Mouse (Mus musculus) retina, postnatal 7 days (tissue): Measurements from ENCODE around the gene Ect2.

ENCODE experiments used
- DNase-seq: peaks from one replicate; pipeline ENCODE4 v3.0.0-alpha.2; 2012; ENCODE audit warnings: low read depth, low spot score

The Ect2 gene

DNA sequence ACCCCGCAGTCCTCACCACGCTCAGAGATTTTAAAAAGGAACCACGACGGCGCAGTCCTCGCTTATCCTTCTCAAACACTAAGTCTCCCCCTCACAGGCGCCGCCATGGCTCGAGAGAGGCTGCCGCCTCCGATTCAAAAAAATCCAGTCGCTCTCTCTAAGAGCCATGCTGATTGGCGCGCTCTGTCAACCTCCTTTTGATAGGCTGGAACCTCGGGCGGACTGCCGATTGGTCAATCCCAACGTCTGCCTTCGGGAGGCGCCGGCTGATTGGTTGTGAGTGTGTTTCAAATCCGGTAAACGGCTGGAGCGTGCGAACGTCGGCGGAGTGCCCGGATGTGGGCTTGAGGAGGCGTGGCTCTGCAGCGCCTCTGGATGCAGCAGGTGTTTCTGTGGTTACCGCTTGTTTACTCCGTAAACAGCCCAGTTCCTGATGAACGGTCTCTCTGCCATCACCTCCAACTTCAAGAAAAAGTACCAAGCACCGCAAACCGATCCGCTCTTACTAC, at the start of gene Ect2:
Gene Ect2 (minus strand): TSS at position 178 of the 509 bp plus-strand sequence.
- peak; percentile 97 for DNase-seq

DNA sequence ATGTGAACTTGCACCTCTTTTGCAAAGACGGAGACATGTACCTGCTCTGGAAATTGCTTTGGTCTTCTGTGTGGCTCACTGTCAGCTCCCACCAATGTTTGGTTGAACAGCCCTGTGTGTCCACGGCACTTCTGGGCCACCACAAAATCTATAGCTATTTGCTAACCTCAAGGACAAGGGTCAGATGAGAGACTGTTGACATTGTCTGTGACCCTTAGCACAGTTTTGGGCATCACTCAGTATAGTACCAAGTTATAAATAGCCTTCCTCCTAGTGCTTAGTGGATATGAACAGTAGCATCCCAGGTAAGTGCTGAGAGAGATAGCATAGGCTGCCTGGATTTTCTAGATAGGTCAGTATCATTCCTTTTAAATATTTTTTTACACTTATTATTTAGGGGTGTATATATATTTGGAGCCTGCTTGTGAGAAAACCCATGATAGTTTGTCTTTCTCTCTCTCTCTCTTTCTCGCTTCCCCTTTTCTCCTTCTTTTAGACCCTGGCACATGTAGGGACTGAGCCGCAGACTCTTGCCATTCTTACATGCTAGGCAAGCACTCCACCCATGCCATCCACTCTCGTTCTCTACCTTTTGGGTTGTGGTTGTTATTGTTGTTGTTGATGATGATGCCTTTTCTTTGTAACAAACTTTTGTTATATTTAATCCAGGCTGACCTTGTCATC, 48.2 kb upstream of the Ect2 start:
- no peak for DNase-seq

DNA sequence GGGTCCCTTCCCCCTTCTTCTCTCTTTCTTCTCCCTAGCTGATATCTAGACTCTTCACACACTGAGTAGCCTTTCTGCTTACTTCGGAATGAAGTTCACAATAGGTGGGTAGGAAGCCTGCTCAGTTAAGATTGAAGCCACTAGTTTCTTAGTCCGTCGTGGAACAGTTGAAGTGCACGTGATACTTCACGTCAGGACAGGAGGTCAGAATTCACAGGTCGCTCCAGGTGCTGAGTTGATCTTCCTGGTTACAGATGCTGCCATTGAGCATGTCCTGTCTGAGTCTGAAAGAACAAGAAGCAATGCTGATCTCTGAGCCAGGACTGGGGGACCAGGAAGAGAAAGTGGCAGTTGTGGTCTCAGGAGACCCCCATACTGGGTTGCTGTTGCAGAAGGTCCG, 45.4 kb upstream of the Ect2 start:
- no peak for DNase-seq

DNA sequence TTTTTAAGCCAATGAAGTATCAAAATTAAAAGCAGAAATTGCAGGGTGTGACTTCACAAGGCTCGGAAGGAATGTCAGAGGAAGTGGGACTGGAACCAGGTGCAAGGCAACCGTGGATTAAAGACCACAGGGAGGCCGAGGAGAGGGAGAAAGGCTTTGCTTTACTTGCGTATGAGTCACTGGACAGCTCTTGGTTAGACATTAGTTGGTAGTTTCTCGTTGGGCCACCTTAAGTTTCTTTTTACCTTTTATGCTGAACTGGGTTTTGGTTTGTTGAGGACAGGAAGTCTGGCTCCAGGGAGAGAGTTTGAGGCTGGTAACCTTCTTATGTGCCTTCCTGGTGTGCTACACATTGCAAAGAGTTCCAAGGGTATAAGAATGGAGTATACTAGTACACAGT, 44.1 kb upstream of the Ect2 start:
- no peak for DNase-seq

DNA sequence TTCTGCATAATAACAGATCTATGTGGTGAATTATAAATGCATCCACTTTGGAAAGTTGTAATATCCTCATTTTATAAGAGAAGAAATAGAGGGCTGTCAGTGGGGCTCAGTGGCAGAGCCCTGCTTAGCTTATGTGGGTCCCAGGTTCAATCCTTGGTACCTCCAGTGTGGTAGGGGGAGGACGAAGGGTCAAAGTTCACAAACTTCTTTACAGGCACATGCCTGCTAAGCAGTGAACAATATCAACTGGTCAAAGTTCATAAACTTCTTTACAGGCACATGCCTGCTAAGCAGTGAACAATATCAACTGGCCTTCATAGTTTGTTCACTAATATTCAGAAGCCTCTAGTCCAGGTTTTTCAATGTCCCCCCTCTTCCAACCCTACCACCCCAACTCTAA, 42.9 kb upstream of the Ect2 start:
- DNase-seq: no peak

DNA sequence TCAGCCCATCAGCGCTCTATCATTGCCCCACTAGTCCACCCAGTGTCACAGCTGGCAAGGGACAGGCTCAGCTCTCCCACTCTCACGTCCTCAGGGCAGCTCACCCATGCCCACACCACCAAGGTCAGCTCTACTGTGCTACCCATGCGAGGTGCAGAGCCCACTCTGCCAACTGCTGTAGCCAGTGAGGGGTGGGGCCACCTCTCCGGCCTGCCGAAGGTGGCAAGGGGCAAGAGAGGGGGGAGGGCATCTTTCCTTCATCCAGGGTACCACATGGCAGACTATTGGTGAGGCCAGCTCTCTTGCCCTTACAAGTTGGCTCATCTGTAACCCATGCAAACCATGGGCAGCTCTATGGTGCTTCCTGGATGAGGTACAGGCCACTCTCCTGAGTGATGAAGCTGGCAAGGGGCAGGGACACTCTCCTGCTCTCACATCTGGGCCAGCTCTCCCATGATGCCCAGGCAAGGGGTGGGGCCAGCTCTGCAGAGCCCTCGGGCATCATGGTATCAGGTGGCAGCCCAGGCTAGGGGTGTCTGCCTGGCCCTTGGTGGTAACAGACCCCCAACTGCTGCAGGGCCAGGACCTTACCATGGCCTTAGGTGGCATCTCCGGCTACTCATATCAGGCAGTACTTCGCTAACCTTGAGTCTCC, 42.0 kb upstream of the Ect2 start:
- DNase-seq: no peak

DNA sequence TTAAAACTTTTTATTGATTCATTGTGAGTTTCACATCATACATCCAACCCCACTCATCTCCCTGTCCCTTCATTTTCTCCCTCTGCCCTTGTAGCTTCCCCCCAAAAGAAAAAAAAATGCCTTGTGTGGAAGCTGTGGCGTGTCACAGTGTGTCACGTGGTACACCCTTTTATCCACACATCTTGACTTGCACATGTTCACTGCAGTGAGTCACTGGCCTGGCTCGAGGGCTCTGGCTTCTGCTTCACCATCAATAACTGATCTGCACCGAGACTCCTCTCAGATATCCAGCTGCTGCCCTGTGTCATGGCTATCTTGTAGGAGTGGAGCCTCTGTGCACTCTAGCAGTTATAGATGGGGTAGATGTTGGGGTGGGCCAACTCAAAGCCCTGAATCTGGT, 41.5 kb upstream of the Ect2 start:
- DNase-seq: no peak

DNA sequence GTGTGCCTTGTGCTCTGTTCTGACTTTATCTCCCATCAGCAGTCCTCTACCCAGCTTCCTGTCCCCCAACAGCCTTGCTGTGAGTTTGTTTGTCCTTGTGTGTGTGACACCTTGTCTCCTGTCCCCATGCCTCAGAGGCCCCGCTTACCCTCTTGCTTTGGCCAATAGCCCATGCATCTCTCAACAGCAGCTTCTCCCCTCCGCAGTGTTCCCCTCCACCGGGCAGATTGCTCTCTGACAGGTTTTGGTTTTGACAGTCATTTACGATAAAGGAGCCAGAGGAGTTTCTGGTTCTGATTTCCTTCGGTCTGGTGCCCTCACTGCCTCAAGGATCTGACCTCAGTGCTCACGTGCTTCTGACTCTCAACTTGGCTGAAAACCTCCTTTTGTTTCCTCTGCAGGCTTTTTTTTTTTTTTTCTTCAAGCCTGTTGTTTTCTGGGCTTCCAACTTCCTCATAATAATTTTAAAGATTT, 40.2 kb upstream of the Ect2 start:
- DNase-seq: no peak

DNA sequence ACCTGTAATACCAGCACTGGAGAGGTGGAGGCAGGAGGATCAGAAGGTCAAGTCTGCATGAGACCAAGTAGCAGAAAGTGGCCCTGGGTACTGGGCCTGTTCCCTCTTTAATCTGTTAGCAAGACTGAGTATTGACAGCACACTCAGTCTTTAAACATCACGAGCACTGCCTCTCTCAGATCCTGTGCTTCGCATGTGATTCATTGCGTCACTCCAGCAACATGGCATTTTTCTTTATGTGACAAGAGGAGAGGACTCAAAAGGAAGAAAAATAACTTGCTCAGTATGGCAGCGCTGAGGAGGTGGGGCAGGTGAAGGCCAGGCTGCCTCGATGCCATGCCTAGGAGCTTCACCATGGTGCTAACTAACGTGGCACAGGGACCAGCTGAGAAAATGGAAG, 38.2 kb upstream of the Ect2 start:
- DNase-seq: no peak

DNA sequence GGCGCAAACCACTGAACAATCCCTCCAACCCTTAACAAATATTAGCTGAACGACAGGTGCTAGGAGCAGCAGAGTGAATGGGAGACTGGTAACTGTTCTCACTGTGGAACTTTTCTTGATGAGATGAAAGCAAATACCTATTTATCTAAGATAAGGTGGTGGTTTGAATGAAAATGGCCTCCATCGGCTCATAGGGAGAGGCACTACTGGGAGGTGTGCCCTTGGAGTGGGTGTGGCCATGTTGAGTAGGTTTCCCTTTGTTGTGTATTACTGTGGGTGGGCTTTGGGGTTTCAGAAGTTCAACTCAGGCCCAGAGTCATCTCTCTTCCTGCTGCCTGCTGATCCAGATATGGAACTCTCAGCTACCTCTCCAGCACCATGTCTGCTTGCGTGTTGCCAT, 37.2 kb upstream of the Ect2 start:
- DNase-seq: no peak

DNA sequence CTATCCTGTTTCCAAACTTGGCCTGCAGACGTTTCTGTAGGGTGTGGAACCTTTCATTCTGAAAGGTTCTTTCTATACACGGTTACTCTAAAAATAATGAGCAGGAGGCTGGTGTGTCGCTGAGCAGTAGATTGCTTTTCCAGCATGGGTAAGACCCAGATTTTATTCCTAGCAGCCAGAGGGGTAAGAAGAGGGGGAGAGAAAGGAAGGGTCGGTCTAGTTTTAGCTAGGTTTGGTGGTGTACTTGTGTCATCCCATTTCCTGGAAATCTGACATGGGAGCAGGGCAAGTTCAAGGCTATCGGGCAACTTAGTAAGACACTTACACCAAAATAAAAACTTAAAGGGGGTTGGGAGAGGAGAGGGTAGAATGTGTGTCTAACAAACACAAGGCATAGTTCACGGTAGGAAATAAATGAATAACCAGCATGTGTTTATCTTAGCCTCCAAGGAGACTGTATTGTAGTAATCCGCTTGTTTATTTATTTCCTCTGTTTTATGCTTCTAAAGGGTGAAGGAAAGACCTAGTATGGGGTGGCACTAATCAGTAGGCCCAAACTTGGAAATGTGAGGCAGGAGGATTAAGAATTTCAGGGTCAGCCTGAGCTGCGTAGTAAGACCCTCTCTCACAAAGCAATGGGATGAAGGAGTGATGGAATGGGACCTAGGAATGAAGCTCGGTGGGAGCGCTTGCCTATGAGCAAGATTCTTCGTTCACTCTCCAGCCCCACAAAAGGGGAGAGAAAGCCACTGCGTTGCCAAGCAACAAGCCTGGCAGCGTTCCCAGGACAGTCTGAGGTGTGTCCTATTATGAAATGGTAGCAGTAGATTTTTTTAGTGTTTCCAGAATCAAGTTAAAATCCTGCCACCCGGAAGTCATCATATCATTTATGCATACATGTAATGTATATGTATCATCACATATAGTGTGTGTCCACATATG, 35.9 kb upstream of the Ect2 start:
- DNase-seq: no peak

DNA sequence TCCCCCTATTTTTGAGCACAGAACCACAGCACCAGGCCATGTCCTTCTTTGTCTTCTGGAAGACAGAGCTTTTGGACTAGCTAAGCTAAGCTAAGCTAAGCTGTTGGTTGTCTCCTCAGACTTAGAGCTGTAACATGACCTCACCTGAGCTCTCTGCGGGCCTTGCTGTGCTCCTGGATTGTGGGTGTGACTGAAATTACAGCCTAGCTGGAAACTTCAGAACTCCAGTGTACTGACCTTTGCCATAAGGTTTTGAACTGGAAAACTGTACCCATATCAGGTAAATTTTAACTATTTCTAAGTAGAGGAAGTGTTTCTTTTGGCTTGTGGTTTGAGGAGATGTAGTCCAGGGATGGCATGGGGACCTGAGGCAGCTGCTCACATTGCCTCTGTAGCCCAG, 34.7 kb upstream of the Ect2 start:
- DNase-seq: no peak

DNA sequence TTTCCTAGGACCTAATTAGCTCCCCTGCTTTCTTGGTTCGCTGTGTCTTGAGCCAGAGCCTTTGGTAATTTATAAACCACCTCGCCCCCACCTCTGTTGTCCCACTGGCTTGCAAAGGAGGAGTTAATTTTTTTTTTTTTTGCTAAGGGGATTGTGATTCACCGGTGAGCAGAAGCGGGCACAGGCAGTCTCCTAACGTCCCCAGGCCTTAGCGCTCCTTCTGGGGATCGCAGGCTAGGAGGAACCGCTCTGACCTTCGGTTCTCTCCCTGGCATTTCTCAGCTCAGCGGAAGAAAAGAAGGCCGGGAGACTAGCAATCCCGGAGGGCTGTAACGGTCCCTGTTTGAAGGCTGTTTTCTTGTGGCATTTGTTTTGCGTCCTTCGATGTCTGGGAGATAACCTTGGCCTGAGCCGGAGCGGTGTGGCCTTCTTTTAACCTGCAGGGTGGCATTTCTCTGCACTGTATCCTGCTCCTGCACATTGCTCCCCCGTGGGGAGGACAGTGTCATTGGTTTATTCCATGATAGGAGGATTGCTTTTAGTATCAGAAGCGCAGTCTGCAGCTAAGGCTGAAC, 30.0 kb upstream of the Ect2 start:
- no peak for DNase-seq

DNA sequence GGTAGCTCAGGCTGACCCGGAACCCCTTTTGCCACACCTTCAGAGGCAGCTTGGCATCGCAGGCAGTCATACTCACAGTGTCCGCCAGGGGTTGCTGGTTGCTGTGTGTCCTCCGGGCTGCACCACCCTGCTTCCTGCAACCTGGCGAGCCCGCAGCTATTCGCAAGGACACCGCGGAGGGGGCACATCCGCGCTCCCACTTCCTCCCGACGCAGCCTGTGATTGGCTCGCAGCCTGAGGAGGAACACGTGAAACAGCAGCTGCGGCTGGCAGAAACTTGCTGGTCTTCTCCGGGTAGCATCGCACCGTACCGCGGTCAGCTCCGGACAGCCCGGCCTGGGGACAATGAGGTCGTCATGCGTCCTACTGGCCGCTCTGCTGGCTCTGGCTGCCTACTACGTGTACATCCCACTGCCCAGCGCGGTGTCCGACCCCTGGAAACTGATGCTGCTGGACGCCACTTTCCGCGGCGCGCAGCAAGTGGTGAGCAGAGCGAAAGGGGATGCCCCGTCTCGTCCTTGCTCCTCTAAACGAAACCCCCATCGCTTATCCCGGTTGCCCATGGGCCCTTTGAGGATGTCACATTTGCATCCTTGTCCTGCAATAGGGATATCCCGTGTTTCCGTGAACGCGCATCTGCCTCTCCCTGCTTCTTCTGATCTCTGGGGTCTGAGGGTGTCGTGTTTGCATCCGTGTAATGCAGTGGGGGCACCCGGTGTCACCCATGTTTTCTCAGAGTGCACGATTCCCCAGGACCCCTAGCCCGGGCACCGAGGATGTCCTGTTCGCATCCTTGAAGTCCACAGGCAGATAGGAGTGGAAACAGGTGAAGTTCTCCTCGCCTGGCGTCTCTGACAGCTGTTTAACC, 29.3 kb upstream of the Ect2 start, which contains the start of gene Nceh1:
Gene Nceh1 (plus strand): TSS at position 233 of the 868 bp plus-strand sequence.
- DNase-seq: peak; percentile 81

DNA sequence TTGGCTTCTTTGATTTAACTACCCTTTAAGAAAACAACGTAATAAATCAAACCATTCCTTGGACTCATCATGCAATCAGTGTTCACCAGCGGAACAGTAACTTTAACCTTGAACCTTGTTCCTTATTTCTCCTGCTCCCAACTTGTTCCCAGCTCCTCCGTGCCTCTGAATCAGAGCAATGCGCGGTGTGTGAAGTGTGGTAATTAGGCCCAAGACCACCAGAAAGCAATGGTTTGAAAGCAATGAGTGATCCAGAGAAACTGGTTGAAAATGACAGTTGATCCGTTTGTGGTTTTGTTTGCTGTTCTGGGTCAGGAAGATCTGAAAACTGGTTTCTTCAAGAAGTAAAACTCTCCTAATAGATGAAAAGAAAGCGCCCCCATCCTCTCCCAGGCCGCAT, 26.0 kb upstream of the Ect2 start:
- DNase-seq: no peak

DNA sequence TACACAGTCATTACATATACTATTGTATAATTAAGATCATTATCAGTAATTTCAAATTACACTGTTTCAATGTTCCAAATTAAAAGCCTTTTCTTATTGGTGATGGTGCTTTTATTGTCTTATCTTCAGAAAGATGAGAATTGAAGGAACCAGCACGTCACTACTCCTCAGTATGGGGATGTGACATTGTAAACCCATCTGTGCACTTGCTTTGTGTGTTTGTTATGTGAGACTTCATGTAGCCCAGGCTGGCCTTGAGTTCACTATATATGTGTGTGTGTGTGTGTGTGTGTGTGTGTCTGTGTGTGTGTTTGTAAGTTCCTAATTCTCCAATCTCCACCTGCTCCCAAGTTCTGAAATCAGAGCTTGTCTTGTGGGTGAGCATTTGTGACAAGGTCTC, 16.6 kb upstream of the Ect2 start:
- no peak for DNase-seq

DNA sequence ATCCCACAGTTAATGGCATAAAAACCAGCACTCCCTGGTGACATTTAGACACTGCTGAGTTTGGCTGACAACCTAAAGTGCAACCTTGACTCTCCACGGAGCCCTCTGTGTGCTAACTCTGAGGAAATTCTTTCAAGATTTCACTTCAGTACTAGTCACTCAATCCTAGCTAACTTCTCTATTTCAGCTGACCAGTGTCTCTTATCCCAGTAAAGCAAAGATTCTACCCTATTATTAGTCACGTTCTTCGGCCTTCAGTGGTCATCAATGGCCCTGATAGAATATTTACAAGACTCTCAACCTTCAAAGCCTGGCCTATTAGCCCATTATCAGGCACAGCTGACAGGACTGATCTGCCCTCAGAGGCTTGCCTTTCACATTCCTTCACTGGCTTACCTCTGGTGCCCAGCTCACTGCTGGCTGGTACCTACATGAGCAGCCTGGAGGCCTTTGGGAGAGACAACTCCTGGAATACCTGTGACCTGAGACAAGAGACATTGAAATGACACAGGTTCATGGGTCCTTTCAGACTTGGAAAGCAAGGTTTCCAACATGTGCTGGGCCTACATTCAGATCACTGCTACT, 11.9 kb upstream of the Ect2 start:
- no peak for DNase-seq

DNA sequence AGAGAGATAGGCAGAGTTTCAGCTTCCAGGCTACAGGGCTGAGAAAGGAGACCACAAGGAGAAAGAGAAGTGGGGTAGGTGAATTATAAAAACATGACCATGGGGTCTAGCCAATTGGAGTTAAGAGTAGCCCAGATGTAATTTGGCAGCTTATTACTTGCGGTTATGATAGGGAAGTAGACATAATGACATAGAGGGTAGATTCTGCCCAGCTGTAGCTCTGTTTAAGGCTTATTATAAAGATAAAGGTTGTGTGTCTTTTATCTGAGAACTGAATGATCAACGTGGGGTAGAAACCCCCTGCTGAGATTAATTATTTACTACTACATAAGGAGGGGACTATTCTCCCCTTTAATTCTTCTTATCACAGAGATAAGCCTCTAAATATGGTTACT, 8.7 kb upstream of the Ect2 start:
- no peak for DNase-seq

DNA sequence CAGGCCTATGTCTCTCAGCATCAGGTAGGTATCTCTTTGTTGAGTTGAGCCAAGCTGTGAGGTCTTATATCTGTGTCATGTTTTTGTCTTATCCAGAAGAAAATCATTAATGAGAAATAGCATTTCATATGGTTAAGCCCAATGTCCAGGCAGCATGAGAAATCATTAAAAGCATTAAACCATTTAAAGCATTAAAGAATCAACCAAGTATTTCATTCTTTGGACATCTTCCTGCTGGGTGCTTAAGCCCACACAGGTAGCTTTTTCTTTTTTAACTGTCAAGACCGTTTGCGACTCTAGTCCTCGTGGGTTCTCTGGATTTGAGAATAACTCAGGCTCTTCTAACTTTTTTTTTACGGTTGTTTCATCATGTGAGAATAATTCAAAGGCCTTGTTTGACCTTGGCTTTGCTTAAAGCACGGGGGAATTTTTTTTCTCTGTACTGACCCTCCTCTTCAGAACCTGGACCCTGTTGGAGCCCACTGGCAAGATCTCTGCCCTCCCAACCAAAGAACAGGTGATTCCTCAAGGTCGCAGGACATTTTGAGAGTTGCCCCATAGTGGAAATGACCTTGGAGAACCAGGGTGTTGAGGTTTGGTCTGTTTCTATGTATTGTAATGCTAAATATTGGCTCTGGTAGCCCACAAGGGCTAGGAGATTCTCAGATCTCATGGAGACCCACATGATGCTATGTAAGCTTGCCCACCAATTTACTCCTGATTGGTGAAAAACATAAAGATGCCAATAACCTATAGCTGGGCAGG, 8.1 kb upstream of the Ect2 start:
- no peak for DNase-seq

DNA sequence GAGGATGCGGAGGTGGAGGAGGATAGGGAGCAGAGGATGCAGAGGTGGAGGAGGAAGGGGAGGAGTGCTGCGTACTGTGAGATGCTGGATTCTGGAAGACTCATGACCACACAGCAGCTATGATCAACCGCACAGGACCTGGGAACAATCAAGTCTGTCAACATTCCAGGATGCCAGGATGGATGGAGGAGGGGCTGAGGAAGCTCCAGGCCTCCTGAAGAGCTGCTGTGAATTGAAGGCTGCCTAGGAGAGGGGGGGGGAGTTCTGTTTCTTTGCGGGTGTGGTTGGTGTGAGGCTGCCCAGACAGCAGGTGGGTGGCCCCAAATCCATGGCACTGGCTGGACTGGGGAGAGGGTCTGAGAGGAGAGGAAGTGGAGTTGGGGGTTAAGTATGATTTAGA, 5.2 kb upstream of the Ect2 start:
- no peak for DNase-seq
